Mouse (Mus musculus): ENCODE results near the gene Micall1.

Micall1 gene

DNA sequence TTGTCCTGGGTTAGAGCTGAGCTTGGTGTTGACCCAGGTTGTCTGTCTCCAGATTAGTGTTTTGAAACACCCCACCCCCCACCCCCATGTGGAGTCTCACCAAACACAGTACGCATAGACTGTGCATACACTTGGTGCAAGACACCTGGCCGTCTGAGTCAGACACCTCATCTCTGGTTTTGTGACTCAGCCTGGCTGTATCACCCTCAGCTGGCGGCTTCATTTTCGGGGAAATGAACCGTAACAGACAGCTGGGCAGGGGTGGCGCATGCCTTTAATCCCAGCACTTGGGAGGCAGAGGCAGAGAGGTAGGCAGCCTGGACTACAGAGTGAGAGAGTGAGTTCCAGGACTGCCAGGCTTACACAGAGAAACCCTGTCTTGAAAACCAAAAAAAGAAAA, 68.2 kb downstream of the Micall1 start:
- no peak for DNase-seq (ENCODE audit: low read depth)

DNA sequence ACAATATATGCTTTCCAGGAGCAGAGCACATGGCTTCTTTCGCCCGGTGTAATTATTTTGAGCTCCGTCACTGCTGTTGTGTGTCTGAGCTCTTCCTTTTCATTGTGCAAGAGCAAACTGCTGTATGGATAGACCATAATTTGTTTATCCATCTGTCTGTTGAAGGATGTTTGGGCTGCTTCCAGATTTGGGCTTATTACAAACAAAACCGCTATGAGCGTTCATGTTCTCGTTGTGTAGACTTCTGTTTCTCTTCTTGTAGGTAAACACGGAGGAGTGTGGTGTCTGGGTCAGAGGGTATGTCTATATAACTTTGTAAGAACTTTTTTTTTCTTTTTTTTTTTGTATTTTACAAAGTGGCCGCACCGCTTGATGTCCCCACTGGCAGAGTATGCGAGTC, 76.5 kb downstream of the Micall1 start:
- DNase-seq (ENCODE audit: low read depth), result no peak

Data from c-Kit-positive CD71-negative TER-119-negative erythroid progenitor cells, embryonic 14.5 days (primary cell).